Mouse (Mus musculus) thymus, postnatal 25 days (tissue): ENCODE measurements around the gene Ryr2.

Source experiments
- DNase-seq: peaks from one replicate; pipeline ENCODE4 v3.0.0; 2022

Ryr2 gene

DNA sequence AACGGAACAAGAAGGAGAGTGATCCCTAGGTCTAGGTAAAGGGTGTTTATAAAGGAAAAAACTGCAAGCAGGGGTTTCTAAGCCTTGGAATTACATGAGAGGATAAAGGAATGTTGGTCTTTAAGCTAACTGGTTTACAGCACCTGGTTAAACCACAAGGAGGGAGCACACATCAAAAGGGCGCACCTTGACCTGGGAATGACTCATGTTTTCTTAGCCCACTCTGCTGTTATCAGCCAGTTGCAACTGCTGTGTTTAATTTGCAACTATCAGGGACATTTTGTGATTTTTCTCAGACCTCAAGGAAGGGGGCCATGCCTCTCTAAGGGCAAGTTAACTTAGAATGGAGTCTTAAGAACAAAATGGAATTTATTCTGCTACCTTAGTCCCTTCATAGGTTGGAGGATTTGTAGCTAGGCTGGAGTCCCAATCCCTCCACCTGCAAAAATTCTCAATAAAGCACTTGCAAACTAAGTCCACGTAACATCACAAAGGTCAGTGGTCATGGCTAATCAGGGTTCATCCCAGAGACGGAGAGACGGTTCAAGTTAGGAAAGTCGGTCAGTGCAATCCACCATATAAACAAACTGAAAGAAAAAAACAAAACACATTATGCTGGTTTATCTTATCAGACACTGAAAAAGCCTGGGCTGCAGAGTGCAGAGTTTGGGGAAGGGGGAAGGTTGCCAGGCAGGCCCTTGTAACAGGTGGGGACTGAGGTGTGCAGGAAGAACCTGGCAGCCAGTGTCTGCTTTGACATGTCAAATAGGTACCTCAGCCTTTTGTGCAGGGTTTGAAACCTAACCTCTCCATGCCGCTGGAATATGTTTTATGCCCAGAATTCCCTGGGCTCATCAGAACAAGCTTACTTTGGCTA, 574.5 kb downstream of the Ryr2 start:
- no peak for DNase-seq

DNA sequence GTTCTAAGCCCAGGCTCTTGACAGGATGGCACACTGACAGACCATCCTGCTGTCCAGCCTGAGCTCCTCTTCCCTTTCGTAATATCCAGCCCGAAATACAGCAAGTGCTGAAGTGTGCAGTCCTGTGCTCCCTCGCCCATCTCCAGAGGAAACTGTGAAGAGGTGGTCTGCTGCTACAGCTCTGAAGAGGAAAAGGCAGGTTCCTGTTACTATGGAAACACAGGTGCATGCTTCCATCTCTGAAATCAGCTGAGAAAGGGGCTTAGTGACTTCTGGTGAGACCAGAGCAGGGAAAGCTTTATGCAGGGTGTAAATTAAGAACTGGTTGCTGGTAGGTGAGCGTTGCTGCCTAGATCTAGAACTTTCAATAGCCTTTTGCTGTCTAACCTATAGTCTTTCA, 583.1 kb downstream of the Ryr2 start:
- DNase-seq = no peak

DNA sequence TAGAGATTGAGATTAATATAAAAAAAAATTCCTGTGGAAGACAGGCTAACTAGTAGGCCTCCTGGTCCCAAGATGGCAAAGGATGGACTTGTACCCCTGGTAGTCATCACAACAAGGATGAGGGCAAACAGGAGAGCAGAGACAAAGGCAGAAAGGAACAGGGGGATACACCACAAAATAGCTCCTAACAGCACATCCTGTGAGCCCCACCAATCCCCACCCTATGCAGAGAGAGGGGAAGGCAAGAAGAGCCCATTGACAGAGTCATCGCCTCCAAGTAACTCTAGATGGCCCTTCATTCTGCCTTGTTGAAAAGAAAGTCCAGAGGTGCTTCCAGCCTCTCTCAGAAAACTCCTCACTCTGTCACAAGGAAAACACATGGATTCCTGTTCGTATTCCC, 586.0 kb downstream of the Ryr2 start:
- no peak for DNase-seq

DNA sequence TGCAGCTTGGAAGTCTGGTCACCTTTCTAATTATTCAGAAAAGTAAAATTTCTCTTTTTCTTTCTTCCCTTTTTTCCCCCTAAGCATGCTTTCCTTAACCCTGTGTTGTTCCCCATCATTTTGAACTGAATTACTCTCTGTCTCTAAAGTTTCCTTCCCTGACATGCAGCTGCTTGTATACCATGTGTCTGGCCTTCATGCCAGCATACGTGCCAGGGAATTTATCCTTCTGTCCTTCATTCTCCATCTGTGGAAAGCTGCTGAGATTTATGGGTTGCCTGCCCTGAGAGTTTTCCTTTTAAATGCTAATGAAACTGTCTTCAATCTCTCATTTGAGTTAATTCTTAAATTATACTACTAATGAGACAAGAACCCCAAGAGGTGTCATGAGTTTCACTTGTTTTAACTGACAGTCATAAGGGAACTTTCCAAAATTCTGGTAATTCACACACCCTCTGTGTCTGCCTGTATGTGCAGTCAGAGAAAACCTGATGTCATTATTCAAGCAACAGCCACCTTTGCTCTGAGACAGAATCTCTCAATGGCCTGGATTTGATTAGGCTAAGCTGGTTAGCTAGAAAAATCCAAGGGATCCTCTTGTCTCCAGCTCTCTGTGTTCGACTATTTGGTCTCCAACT, 595.1 kb downstream of the Ryr2 start:
- DNase-seq = no peak
